Mouse (Mus musculus) forebrain, embryonic 15.5 days (tissue): ENCODE data around the gene Washc1. TPM values are rescaled to one million over a fixed set of nuclear protein-coding genes. Genes with fewer than 3 reads are reported as not detected.

Experiments
- polyA plus RNA-seq: library from polyadenylated mRNA; unstranded; fragments of >200 nt; fragmentation: Nextera tagmentation; extraction: Ambion mirVana; gene quantifications from 2 replicates; pipeline ENCODE4 v1.2.1, GENCODE M21; 2015

Gene Washc1
- polyA plus RNA-seq, 1 experiment from 2014 or later, result 48.5 TPM

Other genes starting within 250 kb of the Washc1 start
- gene Ralbp1, start 225.7 kb upstream of the Washc1 start, polyA plus RNA-seq, result 57.5 and 61.3 TPM in 2 replicates
- 76.3 and 77.5 TPM in 2 replicates for gene Twsg1, start 160.3 kb upstream of the Washc1 start, polyA plus RNA-seq
- 125 and 135 TPM in 2 replicates for gene Ankrd12, start 34.5 kb upstream of the Washc1 start, polyA plus RNA-seq
- 322 and 326 TPM in 2 replicates for gene Ndufv2, start 10.0 kb upstream of the Washc1 start, polyA plus RNA-seq
- 9.2 and 11.7 TPM in 2 replicates for gene Ddx11, start 12.0 kb downstream of the Washc1 start, polyA plus RNA-seq